Mouse (Mus musculus) thymus, adult 2 months (tissue): ENCODE data around the gene Necab2. TPM values are rescaled to one million over a fixed set of nuclear protein-coding genes. Genes with fewer than 3 reads are reported as not detected.

Experiments used
- DNase-seq: peaks from one replicate; pipeline ENCODE4 v3.0.0; 2021
- H3K27ac ChIP-seq: fragments of 200-500 bp; 2 replicates; pipeline ENCODE4 v1.5.1; 2012; ENCODE audit warnings: low read length, control low read depth; ENCODE audit not compliant: control insufficient read depth, insufficient read depth
- H3K27me3 ChIP-seq: fragments of 200-500 bp; 2 replicates; pipeline ENCODE4 v1.6.1; 2012; ENCODE audit warnings: mild to moderate bottlenecking, low read length, moderate library complexity, mixed read lengths; ENCODE audit not compliant: control insufficient read depth, insufficient read depth
- H3K36me3 ChIP-seq: fragments of 200-500 bp; 2 replicates; pipeline ENCODE4 v1.6.1; 2012; ENCODE audit warnings: mild to moderate bottlenecking, low read length, moderate library complexity; ENCODE audit not compliant: control insufficient read depth, insufficient read depth
- H3K4me1 ChIP-seq: fragments of 200-500 bp; replicated peaks from 2 replicates; pipeline ENCODE4 v1.6.1; 2012; ENCODE audit warnings: low read length; ENCODE audit not compliant: control insufficient read depth, insufficient read depth
- H3K4me3 ChIP-seq: fragments of 200-500 bp; 2 replicates; pipeline ENCODE4 v1.5.1; 2012; ENCODE audit warnings: mild to moderate bottlenecking, low read length, control low read depth, moderate library complexity; ENCODE audit not compliant: control insufficient read depth, insufficient read depth
- CTCF ChIP-seq: fragments of 200-500 bp; IDR thresholded peaks from 2 replicates; pipeline ENCODE4 v1.5.1; 2012; ENCODE audit warnings: mild to moderate bottlenecking, control low read depth, low read length, moderate library complexity, borderline replicate concordance; ENCODE audit not compliant: control insufficient read depth, poor library complexity, insufficient read depth; ENCODE audit errors: extremely low read depth
- POLR2A ChIP-seq: fragments of 200-500 bp; IDR thresholded peaks from 2 replicates; pipeline ENCODE4 v1.6.1; 2012; ENCODE audit warnings: mild to moderate bottlenecking, low read length, control low read depth, moderate library complexity; ENCODE audit not compliant: control insufficient read depth, poor library complexity, insufficient read depth; ENCODE audit errors: extremely low read depth
- WGBS: fragments of 180-500 bp; shearing (Covaris S2); methylation state at CpG from one replicate; pipeline ENCODE4 v1.1.7; 2018; 5-methylcytosine and 5-hydroxymethylcytosine counted together
- polyA plus RNA-seq: library from polyadenylated mRNA; depleted of rRNA; stranded (reverse); fragments of >200 nt; gene quantifications from 2 replicates; pipeline ENCODE4 v1.2.3, GENCODE M21; 2012

Necab2 gene
- polyA plus RNA-seq, 1 experiment: 0.12 TPM

DNA sequence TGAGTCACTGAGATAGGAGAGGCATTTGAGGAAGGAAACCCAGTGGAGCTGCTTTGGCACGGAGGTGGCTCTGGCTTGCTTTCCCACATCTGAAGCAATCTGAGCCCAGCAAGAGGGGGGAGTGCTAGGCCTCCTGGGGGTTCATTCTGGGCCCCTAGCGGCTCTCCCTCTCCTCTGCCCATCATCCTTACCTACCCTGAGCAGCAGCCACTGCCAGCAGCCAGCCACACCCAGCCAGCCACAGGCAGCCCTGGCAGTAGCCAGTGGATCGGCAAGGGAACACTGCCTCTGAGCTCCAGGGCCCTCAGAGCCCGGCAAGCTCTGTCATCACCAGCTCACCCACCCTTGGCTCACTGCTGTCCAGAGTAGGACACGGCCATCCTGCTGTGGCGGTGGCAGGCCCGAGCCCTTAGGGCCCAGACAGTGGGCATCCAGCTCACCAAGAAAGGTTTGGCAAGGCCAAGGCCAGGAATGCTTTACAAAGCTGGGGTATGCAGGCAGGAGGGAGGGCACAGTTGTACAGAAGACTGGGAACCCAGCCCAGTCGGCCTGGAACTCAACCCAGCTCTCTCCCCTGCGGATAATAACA lies 24.3 kb upstream of the Necab2 start:
- Histone ChIP-seq H3K36me3 (no peaks in the 10 kb centered on the region), H3K27ac (no peak overlapping the region), H3K4me1 (peaks cover 73% of the 10 kb centered on the region), H3K4me3 (no peak overlapping the region), H3K27me3 (no peaks in the 10 kb centered on the region)
- no peak for DNase-seq
- WGBS: 37% methylated on average over 9 of the region's 9 CpGs
- TF ChIP-seq POLR2A (no peak), CTCF (no peak)

DNA sequence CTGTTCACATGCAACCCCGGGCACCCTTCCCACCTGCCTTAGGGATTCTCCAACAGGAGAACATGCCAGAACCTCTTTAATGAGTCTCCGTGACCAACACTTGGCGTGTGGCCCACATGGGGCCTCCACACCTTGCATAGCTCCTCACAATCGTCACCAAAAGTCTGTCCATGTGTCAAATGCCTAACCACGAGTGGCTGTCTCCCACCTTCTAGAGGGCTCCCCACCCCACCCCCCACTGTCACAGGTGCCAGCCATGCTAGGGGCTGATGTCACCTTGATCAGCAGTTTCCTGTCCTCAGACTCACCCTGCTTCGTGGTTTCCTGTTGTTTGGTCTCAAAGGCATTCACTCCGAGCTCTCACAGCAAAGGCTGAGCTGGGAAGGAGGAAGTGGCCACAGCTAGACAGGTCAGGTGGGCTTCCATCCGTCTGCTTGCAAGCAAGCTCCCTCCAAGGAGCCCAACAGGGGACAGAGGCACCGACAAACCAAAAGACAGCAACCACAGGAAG lies 22.8 kb upstream of the Necab2 start:
- H3K4me1 ChIP-seq: peaks cover 85% of the 10 kb centered on the region
- H3K27me3 ChIP-seq: no peaks in the 10 kb centered on the region
- H3K4me3 ChIP-seq: peak overlapping the region; percentile 23
- 3% methylated on average over 9 of the region's 9 CpGs for WGBS
- no peaks in the 10 kb centered on the region for H3K36me3 ChIP-seq
- peak; percentile 87 for DNase-seq
- H3K27ac ChIP-seq: peak overlapping the region; percentile 94
- TF ChIP-seq POLR2A (no peak; the same call in 1 of the 2 replicates), CTCF (peak; percentile 17; the same call in 1 of the 2 replicates)

DNA sequence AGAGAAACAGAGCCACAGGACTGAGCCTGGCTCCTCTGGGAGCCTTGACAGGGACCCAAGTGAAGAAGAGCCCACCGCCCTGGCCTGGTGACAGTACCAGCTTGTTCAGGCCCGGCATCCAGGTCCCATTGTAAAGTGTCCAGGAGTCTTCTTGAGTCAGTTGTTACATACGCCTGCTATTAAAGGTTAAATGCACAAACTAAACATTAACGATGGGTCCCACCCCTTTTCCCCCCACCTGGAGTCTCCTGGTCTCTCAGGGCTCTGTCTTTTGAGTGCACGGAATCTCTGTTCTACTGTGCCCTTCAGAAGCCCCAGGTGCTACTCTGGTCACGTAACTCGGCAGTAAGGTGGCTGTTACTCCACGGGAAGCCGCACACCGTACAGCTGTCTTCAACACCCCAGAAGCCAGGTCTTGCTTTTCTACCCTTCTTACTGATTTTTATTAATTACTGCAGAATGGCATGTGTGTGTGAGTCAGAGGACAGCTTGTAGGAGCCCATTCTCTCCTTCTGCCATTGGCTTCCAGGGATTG lies 22.3 kb upstream of the Necab2 start:
- peak overlapping the region; percentile 23 for H3K4me3 ChIP-seq
- TF ChIP-seq CTCF: no peak
- TF ChIP-seq POLR2A: no peak
- WGBS: 8% methylated on average over 10 of the region's 10 CpGs
- H3K4me1 ChIP-seq: peaks cover 90% of the 10 kb centered on the region
- peak; percentile 36 for DNase-seq
- H3K36me3 ChIP-seq: no peaks in the 10 kb centered on the region
- H3K27me3 ChIP-seq: no peaks in the 10 kb centered on the region
- H3K27ac ChIP-seq: peak overlapping the region; percentile 94

DNA sequence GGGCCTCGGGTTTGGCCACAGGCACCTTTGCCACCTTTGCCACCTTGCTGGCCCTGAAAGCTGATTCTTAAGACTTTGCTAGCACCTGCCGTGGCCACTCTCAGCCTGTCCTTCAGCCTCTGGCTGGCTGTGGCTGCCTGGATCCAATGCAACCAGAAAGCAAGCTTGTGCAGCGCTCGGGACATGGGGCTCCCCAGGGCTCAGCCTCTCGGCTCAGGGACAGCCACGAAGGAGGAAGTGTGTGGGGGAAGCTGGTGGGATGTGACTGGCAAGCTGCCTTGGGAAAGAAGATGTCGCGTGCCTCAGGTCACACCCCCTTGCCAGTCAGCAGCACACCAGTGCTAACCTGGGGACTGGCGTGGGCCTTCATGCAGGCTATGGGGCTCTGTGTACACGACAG lies 21.8 kb upstream of the Necab2 start:
- WGBS: 10% methylated on average over 10 of the region's 10 CpGs

DNA sequence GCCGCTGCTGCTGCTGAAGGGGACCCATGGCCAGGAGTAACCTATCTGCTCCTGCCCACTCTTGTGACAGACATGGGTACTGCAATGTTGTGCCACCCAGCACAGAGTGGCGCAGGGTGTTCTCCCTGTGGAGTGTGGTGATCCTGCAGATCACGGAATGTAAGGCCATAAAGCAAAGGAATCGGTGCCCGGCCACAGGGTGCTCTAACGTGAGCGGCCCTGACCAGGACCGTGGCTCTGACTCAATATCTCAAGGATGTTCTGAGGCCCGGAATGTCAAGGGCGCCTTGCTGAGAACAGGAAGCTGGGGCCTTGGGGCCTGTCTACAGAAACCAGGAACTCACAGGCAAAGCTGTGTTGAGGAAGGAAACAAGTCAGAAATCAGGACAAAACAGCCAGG lies 21.0 kb upstream of the Necab2 start:
- H3K36me3 ChIP-seq: no peaks in the 10 kb centered on the region
- H3K4me3 ChIP-seq: 0 out of 2 replicates have a peak overlapping the region, but pooled peaks have one; percentile 7
- TF ChIP-seq CTCF (peak; percentile 61; the same call in 1 of the 2 replicates), POLR2A (no peak)
- WGBS: 27% methylated on average over 10 of the region's 10 CpGs
- H3K27ac ChIP-seq: peak overlapping the region; percentile 72
- H3K4me1 ChIP-seq: peaks cover 83% of the 10 kb centered on the region
- peak; percentile 54 for DNase-seq
- H3K27me3 ChIP-seq: no peaks in the 10 kb centered on the region

More for the DNA sequence above, 21.8 kb upstream of the Necab2 start:
- no peaks in the 10 kb centered on the region for H3K27me3 ChIP-seq
- peak overlapping the region; percentile 94 for H3K27ac ChIP-seq
- peak; percentile 59 for DNase-seq
- H3K4me3 ChIP-seq: no peak overlapping the region
- H3K4me1 ChIP-seq: peaks cover 88% of the 10 kb centered on the region
- H3K36me3 ChIP-seq: no peaks in the 10 kb centered on the region
- TF ChIP-seq CTCF (no peak), POLR2A (no peak)

DNA sequence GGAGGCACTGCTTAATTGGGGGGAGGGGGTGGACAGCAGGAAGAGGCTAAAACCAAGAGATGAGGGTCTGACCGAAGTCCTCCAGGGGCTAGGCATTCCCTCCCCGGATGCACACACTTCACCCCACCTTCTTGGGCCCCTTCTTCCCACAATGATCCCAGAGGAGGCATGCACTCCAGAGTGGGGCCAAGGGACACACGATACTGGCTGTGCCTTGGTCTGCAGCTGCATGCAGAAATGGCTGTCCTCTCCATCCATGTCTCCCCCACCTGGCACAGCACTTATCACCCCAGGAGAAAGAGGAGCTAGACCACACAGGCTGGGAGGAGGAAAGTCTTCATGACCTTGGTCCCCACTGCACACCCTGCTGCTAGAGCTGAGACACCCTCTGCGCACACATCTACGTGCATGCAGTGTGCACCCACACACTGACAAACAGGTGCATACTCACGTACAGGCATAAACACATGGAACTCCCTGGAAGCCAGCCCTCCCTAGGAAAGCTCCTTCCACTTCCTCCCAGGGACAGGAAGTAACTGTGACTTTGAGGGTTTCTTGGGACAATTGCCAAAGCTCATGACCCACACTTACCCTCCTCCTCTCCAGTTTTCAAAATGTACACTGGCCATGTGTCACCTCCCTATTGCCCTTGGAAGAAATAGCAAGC lies 20.3 kb upstream of the Necab2 start:
- 44% methylated on average over 6 of the region's 6 CpGs for WGBS
- Histone ChIP-seq H3K4me1 (peaks cover 77% of the 10 kb centered on the region), H3K4me3 (0 out of 2 replicates have a peak overlapping the region, but pooled peaks have one; percentile 7), H3K27ac (peak overlapping the region; percentile 72; the same call in 1 of the 2 replicates), H3K36me3 (no peaks in the 10 kb centered on the region), H3K27me3 (no peaks in the 10 kb centered on the region)
- no peak for TF ChIP-seq CTCF
- TF ChIP-seq POLR2A: no peak
- no peak for DNase-seq
